Mouse (Mus musculus) forebrain, embryonic 11.5 days (tissue): ENCODE measurements around the gene Wwc1. TPM values are rescaled to one million over a fixed set of nuclear protein-coding genes. Genes with fewer than 3 reads are reported as not detected.
A peak's percentile ranks its signal among the peaks of the same experiment; 100 is the strongest.

ENCODE experiments used
- ATAC-seq: fragments of 200-750 bp; cut with Nextera tagmentation; replicated peaks from 2 replicates; pipeline ENCODE4 v1.8.0; 2017; ENCODE audit warnings: moderate TSS enrichment; ENCODE audit not compliant: low FRiP score
- DNase-seq: peaks from one replicate; pipeline ENCODE4 v3.0.0-alpha.2; 2017; ENCODE audit warnings: low spot score
- H3K27ac ChIP-seq: fragments of 300-500 bp; sonication (generic); 2 replicates; pipeline ENCODE4 v1.5.1; 2014; ENCODE audit warnings: low read depth, low read length
- H3K27me3 ChIP-seq: fragments of 300-500 bp; sonication (generic); 2 replicates; pipeline ENCODE4 v1.6.1; 2014; ENCODE audit warnings: mild to moderate bottlenecking, low read length, mixed read lengths; ENCODE audit not compliant: control insufficient read depth, insufficient read depth
- H3K36me3 ChIP-seq: fragments of 300-500 bp; sonication (generic); 2 replicates; pipeline ENCODE4 v1.6.1; 2014; ENCODE audit warnings: mild to moderate bottlenecking, low read length, moderate library complexity, mixed read lengths; ENCODE audit not compliant: control insufficient read depth, insufficient read depth
- H3K4me1 ChIP-seq: fragments of 300-500 bp; sonication (generic); replicated peaks from 2 replicates; pipeline ENCODE4 v1.6.1; 2014; ENCODE audit warnings: low read length, mixed read lengths; ENCODE audit not compliant: control insufficient read depth, insufficient read depth
- H3K4me2 ChIP-seq: fragments of 300-500 bp; sonication (generic); 2 replicates; pipeline ENCODE4 v1.6.1; 2014; ENCODE audit warnings: low read depth, mild to moderate bottlenecking, low read length, moderate library complexity, mixed read lengths; ENCODE audit not compliant: severe bottlenecking
- H3K4me3 ChIP-seq: fragments of 300-500 bp; sonication (generic); 2 replicates; pipeline ENCODE4 v1.5.1; 2014; ENCODE audit warnings: low read depth, low read length
- H3K9ac ChIP-seq: fragments of 300-500 bp; sonication (generic); 2 replicates; pipeline ENCODE4 v1.6.1; 2014; ENCODE audit warnings: low read length
- H3K9me3 ChIP-seq: fragments of 300-500 bp; sonication (generic); 2 replicates; pipeline ENCODE4 v1.6.1; 2016; ENCODE audit warnings: low read length, mixed read lengths; ENCODE audit not compliant: control insufficient read depth
- WGBS: fragments of 180-500 bp; shearing (Covaris S2); extraction: QIAGEN DNeasy Blood & Tissue Kit; methylation state at CpG from one replicate; pipeline ENCODE4 v1.1.7; 2014; 5-methylcytosine and 5-hydroxymethylcytosine counted together
- polyA plus RNA-seq: library from polyadenylated mRNA; unstranded; fragments of >200 nt; fragmentation: Nextera tagmentation; extraction: Ambion mirVana; gene quantifications from 2 replicates; pipeline ENCODE4 v1.2.1, GENCODE M21; 2014

Wwc1 gene
- polyA plus RNA-seq, 1 experiment from 2014 or later = 10.6 TPM

DNA sequence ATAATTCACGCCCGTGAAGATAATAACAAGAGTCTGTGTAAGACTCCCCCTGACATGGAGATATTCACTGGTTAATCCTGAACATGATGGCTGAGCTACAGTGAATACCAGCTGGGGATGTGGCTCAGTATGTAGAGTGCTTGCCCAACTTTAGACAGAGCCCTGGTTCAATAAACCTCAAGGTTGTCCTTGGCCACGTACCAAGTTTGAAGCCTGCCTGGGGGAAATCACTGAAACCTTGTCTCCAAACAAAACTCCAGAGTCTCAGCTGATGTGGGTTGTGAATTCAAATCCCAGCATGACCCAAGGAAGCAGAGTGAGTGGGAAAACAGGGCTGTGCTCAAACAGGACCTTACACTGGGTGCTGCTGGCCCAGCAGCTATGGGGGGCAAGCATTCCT lies 30.3 kb downstream of the Wwc1 start:
- H3K4me1 ChIP-seq = peaks cover 14% of the 10 kb centered on the region
- no peak overlapping the region for H3K4me2 ChIP-seq
- no peaks in the 10 kb centered on the region for H3K27me3 ChIP-seq
- no peak overlapping the region for H3K27ac ChIP-seq
- WGBS = 97% methylated on average over 3 of the region's 3 CpGs
- no peak overlapping the region for H3K9ac ChIP-seq
- no peak for DNase-seq
- no peak for ATAC-seq
- H3K9me3 ChIP-seq = no peaks in the 10 kb centered on the region
- no peak overlapping the region for H3K4me3 ChIP-seq
- H3K36me3 ChIP-seq = no peaks in the 10 kb centered on the region

DNA sequence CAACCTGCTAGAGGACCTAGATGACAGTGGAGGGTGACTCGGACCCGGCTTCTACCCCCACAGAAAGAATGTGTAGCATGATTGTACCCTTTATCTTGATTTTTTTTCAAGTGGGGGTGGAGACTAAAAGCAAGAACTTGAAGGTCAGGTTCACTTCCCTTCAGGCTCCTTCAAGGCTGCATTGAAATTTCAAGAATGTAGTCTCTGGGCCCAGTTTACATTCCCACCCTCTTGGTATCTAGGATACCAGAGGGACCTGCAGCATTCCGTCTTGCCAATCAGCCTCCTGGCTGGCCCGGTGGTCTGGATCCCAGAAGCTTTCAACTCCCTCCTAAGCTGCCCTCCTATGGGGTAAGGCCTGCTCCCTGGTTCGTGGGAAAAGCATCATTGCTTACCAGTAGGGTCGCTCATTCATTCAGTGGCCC lies 31.9 kb downstream of the Wwc1 start:
- H3K4me3 ChIP-seq = no peak overlapping the region
- no peaks in the 10 kb centered on the region for H3K36me3 ChIP-seq
- no peak overlapping the region; the same call in 1 of the 2 replicates for H3K27ac ChIP-seq
- DNase-seq (peak; percentile 67), ATAC-seq (peak; percentile 78)
- H3K4me2 ChIP-seq = no peak overlapping the region
- H3K4me1 ChIP-seq = peaks cover 14% of the 10 kb centered on the region
- no peaks in the 10 kb centered on the region for H3K9me3 ChIP-seq
- WGBS = 21% methylated on average over 6 of the region's 6 CpGs
- H3K9ac ChIP-seq = no peak overlapping the region
- no peaks in the 10 kb centered on the region for H3K27me3 ChIP-seq

DNA sequence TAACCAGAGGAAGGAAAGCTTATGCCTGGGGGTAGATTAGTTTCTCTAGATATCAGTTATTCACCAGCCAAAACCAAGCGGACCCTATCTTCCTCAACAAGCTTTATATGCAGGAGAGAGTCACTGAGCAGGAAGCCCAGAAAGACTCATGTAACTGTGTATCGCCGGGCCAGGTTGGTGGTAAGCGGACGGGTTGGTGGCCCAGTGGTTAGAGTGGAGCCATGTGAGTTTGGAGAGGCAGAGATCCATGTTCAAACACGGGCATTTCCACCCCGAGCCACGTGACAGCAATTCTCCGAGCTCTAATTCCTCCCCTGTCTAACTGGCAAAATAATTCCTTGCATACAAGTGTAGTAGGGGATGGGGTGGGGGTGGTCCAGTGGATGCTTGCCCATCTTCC lies 32.4 kb downstream of the Wwc1 start:
- DNase-seq (no peak), ATAC-seq (0 out of 2 replicates have a peak, but pooled peaks have one; percentile 11)
- no peak overlapping the region for H3K4me2 ChIP-seq
- no peaks in the 10 kb centered on the region for H3K27me3 ChIP-seq
- no peak overlapping the region for H3K4me3 ChIP-seq
- no peaks in the 10 kb centered on the region for H3K9me3 ChIP-seq
- H3K27ac ChIP-seq = no peak overlapping the region; the same call in 1 of the 2 replicates
- no peaks in the 10 kb centered on the region for H3K36me3 ChIP-seq
- WGBS = 84% methylated on average over 9 of the region's 9 CpGs
- no peak overlapping the region for H3K9ac ChIP-seq
- H3K4me1 ChIP-seq = peaks cover 14% of the 10 kb centered on the region

DNA sequence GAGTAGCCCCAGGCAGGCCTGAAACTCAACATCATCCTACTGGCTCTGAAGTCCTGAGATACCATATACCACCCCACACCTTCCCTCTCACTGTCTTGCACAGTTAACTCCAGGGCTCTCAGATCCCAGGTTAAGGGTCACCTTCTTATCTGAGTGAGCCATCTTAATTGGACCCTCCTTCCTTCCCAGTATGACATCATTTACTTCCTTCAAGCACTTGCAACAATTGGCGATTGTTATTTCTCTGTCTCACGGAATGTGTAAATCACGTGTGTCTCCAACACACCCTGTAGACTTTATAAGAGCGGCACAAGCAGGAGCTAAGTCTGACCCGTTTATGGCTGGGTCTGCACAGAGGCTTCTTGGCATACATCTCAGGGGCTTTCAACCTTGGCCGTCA lies 35.1 kb downstream of the Wwc1 start:
- ATAC-seq (no peak), DNase-seq (no peak)
- 79% methylated on average over 6 of the region's 6 CpGs for WGBS
- Histone ChIP-seq H3K27me3 (no peaks in the 10 kb centered on the region), H3K4me2 (no peak overlapping the region), H3K9ac (no peak overlapping the region), H3K4me1 (peaks cover 18% of the 10 kb centered on the region), H3K9me3 (no peaks in the 10 kb centered on the region), H3K27ac (no peak overlapping the region), H3K4me3 (no peak overlapping the region), H3K36me3 (no peaks in the 10 kb centered on the region)

DNA sequence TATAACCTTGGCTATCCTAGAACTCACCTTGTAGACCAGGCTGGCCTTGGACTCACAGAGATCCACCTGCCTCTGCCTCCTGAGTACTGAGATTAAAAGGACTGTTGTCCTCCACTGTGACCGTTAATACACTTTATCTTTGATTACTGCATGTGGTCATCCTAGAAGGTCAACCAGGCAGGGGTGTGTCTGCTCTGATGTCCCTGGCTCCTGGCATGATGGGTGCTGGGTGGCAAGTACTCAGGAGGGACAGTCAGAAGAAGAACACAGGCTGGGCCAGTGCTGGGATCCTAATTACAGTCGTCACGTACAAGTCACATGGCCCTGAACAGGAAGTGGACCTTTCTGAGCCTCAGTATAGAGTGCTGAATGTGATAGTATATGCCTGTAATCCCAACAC lies 38.7 kb downstream of the Wwc1 start:
- no peaks in the 10 kb centered on the region for H3K36me3 ChIP-seq
- no peaks in the 10 kb centered on the region for H3K9me3 ChIP-seq
- H3K27me3 ChIP-seq = no peaks in the 10 kb centered on the region
- H3K4me3 ChIP-seq = no peak overlapping the region
- H3K27ac ChIP-seq = no peak overlapping the region
- DNase-seq (no peak), ATAC-seq (no peak)
- peaks cover 6% of the 10 kb centered on the region; the same call in 1 of the 2 replicates for H3K4me1 ChIP-seq
- no peak overlapping the region for H3K9ac ChIP-seq
- 82% methylated on average over 3 of the region's 3 CpGs for WGBS
- no peak overlapping the region for H3K4me2 ChIP-seq

DNA sequence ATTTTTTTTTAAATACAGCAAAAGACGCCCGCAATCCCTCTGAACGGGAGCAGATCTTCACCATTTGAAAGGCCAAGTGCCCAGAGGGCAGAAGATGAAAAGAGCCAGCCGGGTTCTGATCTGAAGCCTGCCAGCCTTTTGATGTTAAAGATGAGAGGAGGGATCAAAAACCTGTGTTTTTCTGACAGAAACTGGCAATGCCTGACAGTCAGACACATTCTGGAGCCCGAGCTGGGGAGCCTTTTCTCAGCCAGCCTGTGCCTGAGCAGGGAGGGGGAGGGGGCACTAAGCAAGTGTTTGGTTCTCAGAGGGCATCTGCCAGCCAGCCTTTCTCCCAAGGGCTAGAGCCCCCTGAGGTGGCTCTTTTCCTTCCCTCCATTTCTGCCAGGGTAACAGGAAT lies 39.3 kb downstream of the Wwc1 start:
- 47% methylated on average over 5 of the region's 5 CpGs for WGBS
- Histone ChIP-seq H3K4me2 (no peak overlapping the region), H3K36me3 (no peaks in the 10 kb centered on the region), H3K27ac (no peak overlapping the region), H3K27me3 (no peaks in the 10 kb centered on the region), H3K9me3 (no peaks in the 10 kb centered on the region), H3K9ac (no peak overlapping the region), H3K4me1 (peaks cover 6% of the 10 kb centered on the region; the same call in 1 of the 2 replicates), H3K4me3 (no peak overlapping the region)
- ATAC-seq (no peak), DNase-seq (no peak)

DNA sequence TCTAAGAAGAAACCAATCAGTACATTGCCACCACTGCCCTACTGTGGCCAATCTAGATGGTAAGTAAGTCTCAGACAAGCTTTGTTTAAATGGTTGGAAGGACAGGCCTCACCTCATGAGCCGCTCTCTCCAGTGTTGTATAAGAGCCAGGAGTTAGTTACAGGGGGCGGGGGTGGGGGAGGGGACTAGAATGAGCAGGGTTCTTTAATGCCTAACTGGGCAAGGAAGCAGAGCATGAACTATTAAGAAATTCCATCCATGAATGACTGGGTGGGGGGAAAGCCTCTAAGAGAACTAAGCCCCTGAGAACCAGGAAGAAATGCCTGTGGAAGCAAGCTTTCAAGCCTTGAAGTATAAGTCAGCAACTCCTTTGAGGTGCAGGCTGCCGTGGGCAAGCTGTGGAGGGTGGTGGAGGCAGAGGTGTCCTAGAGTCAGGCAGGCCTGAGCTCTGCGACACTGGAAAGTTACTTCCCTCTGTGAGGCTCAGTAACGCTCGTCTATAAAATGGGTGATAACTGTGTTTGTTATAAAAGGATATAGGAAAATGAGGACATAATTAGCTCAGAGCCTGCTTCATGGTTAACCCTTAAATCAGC lies 41.4 kb downstream of the Wwc1 start:
- peaks cover 10% of the 10 kb centered on the region; the same call in 1 of the 2 replicates for H3K4me1 ChIP-seq
- DNase-seq (no peak), ATAC-seq (no peak)
- no peak overlapping the region for H3K9ac ChIP-seq
- no peak overlapping the region for H3K27ac ChIP-seq
- WGBS = 43% methylated on average over 6 of the region's 6 CpGs
- H3K36me3 ChIP-seq = no peaks in the 10 kb centered on the region
- no peak overlapping the region for H3K4me2 ChIP-seq
- no peaks in the 10 kb centered on the region for H3K9me3 ChIP-seq
- no peaks in the 10 kb centered on the region for H3K27me3 ChIP-seq
- no peak overlapping the region for H3K4me3 ChIP-seq

DNA sequence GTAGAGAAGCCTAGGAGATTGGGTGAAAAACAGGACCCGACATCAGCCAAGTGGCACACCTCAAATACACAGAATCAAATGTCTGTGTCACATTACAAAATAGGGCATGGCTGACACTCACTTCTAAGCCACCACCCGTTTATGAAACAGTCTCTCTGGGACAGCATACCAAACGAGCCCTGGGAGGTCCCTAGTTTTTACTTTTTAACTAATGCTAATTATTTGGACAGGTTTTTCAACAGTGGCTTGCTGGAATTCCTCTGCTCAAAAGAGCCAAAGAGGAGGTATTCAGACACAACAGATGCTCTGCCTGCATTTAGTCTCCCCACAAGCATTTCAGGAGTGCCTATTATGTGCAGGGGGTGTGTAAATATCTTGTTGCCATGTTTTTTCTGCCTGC lies 44.7 kb downstream of the Wwc1 start:
- H3K27ac ChIP-seq = no peak overlapping the region
- no peak for DNase-seq
- 48% methylated on average over 3 of the region's 3 CpGs for WGBS
- no peak overlapping the region for H3K9ac ChIP-seq
- H3K4me3 ChIP-seq = no peak overlapping the region
- no peaks in the 10 kb centered on the region for H3K9me3 ChIP-seq
- H3K4me1 ChIP-seq = peaks cover 14% of the 10 kb centered on the region; the same call in 1 of the 2 replicates
- no peak for ATAC-seq
- H3K27me3 ChIP-seq = no peaks in the 10 kb centered on the region
- no peaks in the 10 kb centered on the region for H3K36me3 ChIP-seq
- H3K4me2 ChIP-seq = no peak overlapping the region

DNA sequence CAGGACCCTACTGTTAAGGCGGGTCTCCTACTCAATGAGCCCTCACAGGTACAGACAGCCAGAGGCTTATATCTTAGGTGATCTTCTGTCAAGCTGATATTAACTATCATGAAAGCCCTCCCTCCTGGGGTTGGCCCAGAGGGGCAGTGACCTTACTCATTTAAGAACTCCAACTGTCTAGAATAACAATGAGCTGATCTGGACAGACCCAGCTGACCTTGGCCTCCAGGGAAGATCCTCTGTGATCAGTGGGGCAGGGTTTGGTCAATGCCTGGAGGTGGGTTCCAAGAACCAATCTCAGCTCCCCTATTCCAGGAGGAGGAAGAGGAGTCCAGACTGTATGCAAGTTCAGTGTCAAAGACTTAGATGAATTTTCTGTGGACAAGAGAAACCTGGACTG lies 45.2 kb downstream of the Wwc1 start:
- Histone ChIP-seq H3K4me2 (no peak overlapping the region), H3K9me3 (no peaks in the 10 kb centered on the region), H3K4me1 (peaks cover 14% of the 10 kb centered on the region; the same call in 1 of the 2 replicates), H3K9ac (no peak overlapping the region), H3K27me3 (no peaks in the 10 kb centered on the region), H3K4me3 (no peak overlapping the region), H3K36me3 (no peaks in the 10 kb centered on the region), H3K27ac (no peak overlapping the region)
- DNase-seq = no peak
- ATAC-seq = no peak
- WGBS = 91% methylated on average over 1 of the region's 1 CpGs
